Mouse (Mus musculus): ENCODE measurements around the gene Gas2l2. TPM values are rescaled to one million over a fixed set of nuclear protein-coding genes. Genes with fewer than 3 reads are reported as not detected.

Gene Gas2l2
- not detected in 2 replicates for polyA plus RNA-seq (2015; fragmentation: Nextera tagmentation; extraction: Ambion mirVana)

GRCm38 (mm10) chr11:83429355-83429754 lies at the start of gene Gas2l2:
Gene Gas2l2 (minus strand): TSS chr11:83429455.
- H3K4me2 ChIP-seq (ENCODE audit: low read depth, low read length): no peak within 1 kb of the TSS
- H3K9me3 ChIP-seq (replicated peaks; ENCODE audit: control insufficient read depth, low read length): no peaks in the 10 kb centered on the region
- H3K4me3 ChIP-seq (ENCODE audit: low read depth, low read length): no peak within 1 kb of the TSS
- H3K9ac ChIP-seq (ENCODE audit: low read depth, low read length): no peak within 1 kb of the TSS
- H3K27me3 ChIP-seq (ENCODE audit: control insufficient read depth, insufficient read depth, low read depth, low read length): peaks cover 20% of the 10 kb centered on the region
- no peaks in the 10 kb centered on the region; the same call in 1 of the 2 replicates for H3K4me1 ChIP-seq (ENCODE audit: control insufficient read depth, low read depth, low read length)
- H3K36me3 ChIP-seq (ENCODE audit: control insufficient read depth, insufficient read depth): no peaks in the 10 kb centered on the region
- ATAC-seq (ENCODE audit: low read depth): no peak
- WGBS (ENCODE audit: insufficient replicate concordance): 55% methylated on average over 5 of the region's 5 CpGs
- no peak within 1 kb of the TSS for H3K27ac ChIP-seq (ENCODE audit: low read length)

- peak overlapping the region; percentile 96 for H3K9ac ChIP-seq (ENCODE audit: low read depth, low read length)
- H3K4me1 ChIP-seq (ENCODE audit: control insufficient read depth, low read depth, low read length): peaks cover 16% of the 10 kb centered on the region
- H3K27ac ChIP-seq (ENCODE audit: low read length): peak overlapping the region; percentile 91
- no peaks in the 10 kb centered on the region for H3K27me3 ChIP-seq (ENCODE audit: control insufficient read depth, insufficient read depth, low read depth, low read length)
- WGBS (ENCODE audit: insufficient replicate concordance): under 1% methylated on average over 44 of the region's 52 CpGs
- peak overlapping the region; percentile 77 for H3K4me2 ChIP-seq (ENCODE audit: low read depth, low read length)
- H3K9me3 ChIP-seq (replicated peaks; ENCODE audit: control insufficient read depth, low read length): no peaks in the 10 kb centered on the region
- peaks cover 9% of the 10 kb centered on the region for H3K36me3 ChIP-seq (ENCODE audit: control insufficient read depth, insufficient read depth)
- peak; percentile 47 for ATAC-seq (ENCODE audit: low read depth)
- H3K4me3 ChIP-seq (ENCODE audit: low read depth, low read length): peak overlapping the region; percentile 84
Observed at GRCm38 (mm10) chr11:83473235-83474016, 44.2 kb upstream of the Gas2l2 start.

- H3K27ac ChIP-seq (ENCODE audit: low read length): peak within 1 kb of the TSS; percentile 91
- H3K9ac ChIP-seq (ENCODE audit: low read depth, low read length): peak within 1 kb of the TSS; percentile 96
- WGBS (ENCODE audit: insufficient replicate concordance): 1% methylated on average over 66 of the region's 66 CpGs
- peak within 1 kb of the TSS; percentile 84 for H3K4me3 ChIP-seq (ENCODE audit: low read depth, low read length)
- H3K27me3 ChIP-seq (ENCODE audit: control insufficient read depth, insufficient read depth, low read depth, low read length): no peaks in the 10 kb centered on the region
- H3K36me3 ChIP-seq (ENCODE audit: control insufficient read depth, insufficient read depth): peaks cover 7% of the 10 kb centered on the region
- peak within 1 kb of the TSS; percentile 77 for H3K4me2 ChIP-seq (ENCODE audit: low read depth, low read length)
- ATAC-seq (ENCODE audit: low read depth): peak; percentile 95
- H3K9me3 ChIP-seq (replicated peaks; ENCODE audit: control insufficient read depth, low read length): no peaks in the 10 kb centered on the region
- H3K4me1 ChIP-seq (ENCODE audit: control insufficient read depth, low read depth, low read length): peaks cover 16% of the 10 kb centered on the region
Observed at GRCm38 (mm10) chr11:83472324-83473234, 43.3 kb upstream of the Gas2l2 start, which contains the start of gene Taf15. Gene Taf15 (plus strand): TSS chr11:83473086.

- Histone ChIP-seq H3K9me3 (replicated peaks; ENCODE audit: control insufficient read depth, low read length) (no peaks in the 10 kb centered on the region), H3K36me3 (ENCODE audit: control insufficient read depth, insufficient read depth) (peaks cover 4% of the 10 kb centered on the region), H3K27ac (ENCODE audit: low read length) (peak overlapping the region; percentile 13), H3K27me3 (ENCODE audit: control insufficient read depth, insufficient read depth, low read depth, low read length) (no peaks in the 10 kb centered on the region), H3K4me1 (ENCODE audit: control insufficient read depth, low read depth, low read length) (peaks cover 16% of the 10 kb centered on the region), H3K9ac (ENCODE audit: low read depth, low read length) (peak overlapping the region; percentile 62), H3K4me3 (ENCODE audit: low read depth, low read length) (peak overlapping the region; percentile 84), H3K4me2 (ENCODE audit: low read depth, low read length) (peak overlapping the region; percentile 76)
- 86% methylated on average over 2 of the region's 2 CpGs for WGBS (ENCODE audit: insufficient replicate concordance)
- ATAC-seq (ENCODE audit: low read depth): no peak
Observed at GRCm38 (mm10) chr11:83471766-83472165, 42.5 kb upstream of the Gas2l2 start.

GRCm38 (mm10) chr11:83468765-83469164 lies 39.5 kb upstream of the Gas2l2 start:
- ATAC-seq (ENCODE audit: low read depth): no peak
- no peaks in the 10 kb centered on the region for H3K36me3 ChIP-seq (ENCODE audit: control insufficient read depth, insufficient read depth)
- H3K4me3 ChIP-seq (ENCODE audit: low read depth, low read length): no peak overlapping the region
- no peaks in the 10 kb centered on the region for H3K9me3 ChIP-seq (replicated peaks; ENCODE audit: control insufficient read depth, low read length)
- H3K27ac ChIP-seq (ENCODE audit: low read length): no peak overlapping the region
- 74% methylated on average over 3 of the region's 3 CpGs for WGBS (ENCODE audit: insufficient replicate concordance)
- peaks cover 10% of the 10 kb centered on the region for H3K27me3 ChIP-seq (ENCODE audit: control insufficient read depth, insufficient read depth, low read depth, low read length)
- H3K4me2 ChIP-seq (ENCODE audit: low read depth, low read length): no peak overlapping the region
- no peak overlapping the region for H3K9ac ChIP-seq (ENCODE audit: low read depth, low read length)
- H3K4me1 ChIP-seq (ENCODE audit: control insufficient read depth, low read depth, low read length): peaks cover 8% of the 10 kb centered on the region

- peak; percentile 28; the same call in 1 of the 2 replicates for ATAC-seq (ENCODE audit: low read depth)
- WGBS (ENCODE audit: insufficient replicate concordance): 35% methylated on average over 11 of the region's 11 CpGs
- Histone ChIP-seq H3K27me3 (ENCODE audit: control insufficient read depth, insufficient read depth, low read depth, low read length) (peaks cover 26% of the 10 kb centered on the region), H3K36me3 (ENCODE audit: control insufficient read depth, insufficient read depth) (no peaks in the 10 kb centered on the region), H3K9me3 (replicated peaks; ENCODE audit: control insufficient read depth, low read length) (no peaks in the 10 kb centered on the region), H3K4me2 (ENCODE audit: low read depth, low read length) (no peak overlapping the region), H3K4me3 (ENCODE audit: low read depth, low read length) (no peak overlapping the region), H3K27ac (ENCODE audit: low read length) (no peak overlapping the region), H3K4me1 (ENCODE audit: control insufficient read depth, low read depth, low read length) (peaks cover 7% of the 10 kb centered on the region), H3K9ac (ENCODE audit: low read depth, low read length) (no peak overlapping the region)
Observed at GRCm38 (mm10) chr11:83467120-83467652, 37.9 kb upstream of the Gas2l2 start.

GRCm38 (mm10) chr11:83465976-83466375 lies 36.7 kb upstream of the Gas2l2 start:
- H3K4me3 ChIP-seq (ENCODE audit: low read depth, low read length): no peak overlapping the region
- H3K9me3 ChIP-seq (replicated peaks; ENCODE audit: control insufficient read depth, low read length): no peaks in the 10 kb centered on the region
- no peaks in the 10 kb centered on the region for H3K4me1 ChIP-seq (ENCODE audit: control insufficient read depth, low read depth, low read length)
- no peak overlapping the region for H3K9ac ChIP-seq (ENCODE audit: low read depth, low read length)
- 35% methylated on average over 2 of the region's 2 CpGs for WGBS (ENCODE audit: insufficient replicate concordance)
- H3K27ac ChIP-seq (ENCODE audit: low read length): no peak overlapping the region
- no peaks in the 10 kb centered on the region for H3K36me3 ChIP-seq (ENCODE audit: control insufficient read depth, insufficient read depth)
- peaks cover 34% of the 10 kb centered on the region for H3K27me3 ChIP-seq (ENCODE audit: control insufficient read depth, insufficient read depth, low read depth, low read length)
- no peak for ATAC-seq (ENCODE audit: low read depth)
- H3K4me2 ChIP-seq (ENCODE audit: low read depth, low read length): no peak overlapping the region

GRCm38 (mm10) chr11:83462711-83463244 lies 33.5 kb upstream of the Gas2l2 start, which contains the start of gene Mmp28:
Gene Mmp28 (minus strand): TSS chr11:83463071.
- WGBS (ENCODE audit: insufficient replicate concordance): 0% methylated on average over 42 of the region's 42 CpGs
- Histone ChIP-seq H3K4me2 (ENCODE audit: low read depth, low read length) (peak within 1 kb of the TSS; percentile 68), H3K9me3 (replicated peaks; ENCODE audit: control insufficient read depth, low read length) (no peaks in the 10 kb centered on the region), H3K9ac (ENCODE audit: low read depth, low read length) (no peak within 1 kb of the TSS; the same call in 1 of the 2 replicates), H3K27me3 (ENCODE audit: control insufficient read depth, insufficient read depth, low read depth, low read length) (peaks cover 34% of the 10 kb centered on the region), H3K27ac (ENCODE audit: low read length) (no peak within 1 kb of the TSS), H3K4me3 (ENCODE audit: low read depth, low read length) (peak within 1 kb of the TSS; percentile 56), H3K36me3 (ENCODE audit: control insufficient read depth, insufficient read depth) (no peaks in the 10 kb centered on the region), H3K4me1 (ENCODE audit: control insufficient read depth, low read depth, low read length) (no peaks in the 10 kb centered on the region)
- ATAC-seq (ENCODE audit: low read depth): peak; percentile 62; the same call in 1 of the 2 replicates
